Comparison of ENCODE assay signal across 13 mouse cellular contexts in the genomic region with DNA sequence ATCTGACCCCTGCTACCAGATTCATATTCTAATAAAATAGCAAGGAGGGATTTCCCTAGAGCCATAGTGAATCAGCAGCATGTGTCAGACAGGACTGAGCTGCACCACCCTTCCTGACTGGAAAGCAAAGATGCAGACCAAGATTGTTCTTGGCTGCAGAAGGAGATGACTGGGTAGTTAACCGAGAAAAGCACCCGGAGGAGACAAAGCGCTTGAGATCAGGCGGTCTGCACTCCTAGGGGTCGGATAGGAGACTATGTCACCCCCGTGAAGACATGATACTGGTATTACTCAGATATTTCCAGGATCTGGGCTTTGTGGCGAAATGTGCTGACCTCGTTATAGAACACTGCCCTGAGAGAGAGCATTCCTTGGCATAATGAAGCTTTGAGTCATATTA.
DNase-seq lines count a peak whose midpoint lies in the region.
"Had no signal": no experiment of that assay in that cellular context is flagged by ENCODE, and none has a peak within 500 bp of the region (broad histone marks: within the 10 kb centered on the region; RNA-seq: fewer than 3 reads in every experiment).

No protein-coding gene starts in this region.

- intact Hi-C loops in gastrocnemius, postnatal 14 days (cut with DNase I; ENCODE audit: low total_unique reads) = no loop called here
- intact Hi-C loops in heart, postnatal 10 days (cut with DNase I) = no loop called here

- peak; percentile 58 for DNase-seq in gastrocnemius, adult 18-20 months (ENCODE audit: low spot score)
- no peak for DNase-seq in gastrocnemius, postnatal 14 days
- DNase-seq in 3134 (ENCODE audit: extremely low read depth, insufficient read length, low spot score) (peak; percentile 67), NIH3T3 (ENCODE audit: low read depth) (peak; percentile 89)
- DNase-seq in heart, postnatal 10 days = peak; percentile 36
- DNase-seq in spleen, adult 18-20 months = no peak
- DNase-seq in layer of hippocampus, adult 11-12 months (ENCODE audit: low spot score) = no peak
- DNase-seq in embryo, embryonic 11 days = no peak
- DNase-seq: cerebellum, adult 11 months; kidney, postnatal 10 days; layer of hippocampus, postnatal 36 days; lung, adult 2 months; retina, postnatal 1 day had no signal

Comparison
In these comparisons a context has a peak if more than half of its experiments do, and no peak if none do; other contexts are left out.
1. DNase-seq: peak in gastrocnemius, adult 18-20 months (single experiment), 3134 (single experiment), NIH3T3 (single experiment) and heart, postnatal 10 days (2 of 2); none in gastrocnemius, postnatal 14 days (single experiment), spleen, adult 18-20 months (0 of 2), layer of hippocampus, adult 11-12 months (single experiment) and embryo, embryonic 11 days (single experiment).